Mouse (Mus musculus): ENCODE measurements around the gene 8030411F24Rik.
"Not testable (repeated sequence)": the region's sequence is repeated elsewhere in the genome, so short reads cannot be mapped to it uniquely, and the experiment has no call there.

Gene 8030411F24Rik

GRCm38 (mm10) chr2:148781709-148782108 is at the start of gene 8030411F24Rik:
TSS of gene 8030411F24Rik (plus strand) at chr2:148782009.
- DNase-seq = no peak

GRCm38 (mm10) chr2:148732327-148733000 is 49.3 kb upstream of the 8030411F24Rik start, which contains the start of gene Napb:
TSS of gene Napb (minus strand) at chr2:148732467.
- peak; percentile 95 for DNase-seq

- DNase-seq = peak; percentile 90
Measured at GRCm38 (mm10) chr2:148743001-148743400, 38.8 kb upstream of the 8030411F24Rik start.

GRCm38 (mm10) chr2:148743846-148744407 is 37.9 kb upstream of the 8030411F24Rik start:
- DNase-seq = no peak

- no peak for DNase-seq
Measured at GRCm38 (mm10) chr2:148750058-148750457, 31.8 kb upstream of the 8030411F24Rik start, which contains the start of gene Cstl1. TSS of gene Cstl1 (plus strand) at chr2:148750358.

GRCm38 (mm10) chr2:148751893-148752813 is 29.7 kb upstream of the 8030411F24Rik start:
- DNase-seq = peak; percentile 71

- no peak for DNase-seq
Measured at GRCm38 (mm10) chr2:148754310-148754846, 27.4 kb upstream of the 8030411F24Rik start.

- DNase-seq = no peak
Measured at GRCm38 (mm10) chr2:148763648-148764388, 18.0 kb upstream of the 8030411F24Rik start.

- not testable (repeated sequence) for DNase-seq
Measured at GRCm38 (mm10) chr2:148771397-148771796, 10.4 kb upstream of the 8030411F24Rik start, which contains the start of gene Cst11. TSS of gene Cst11 (minus strand) at chr2:148771497.

- no peak for DNase-seq
Measured at GRCm38 (mm10) chr2:148789142-148789541, 7.3 kb downstream of the 8030411F24Rik start, which contains the start of gene Cst12. TSS of gene Cst12 (plus strand) at chr2:148789361.

GRCm38 (mm10) chr2:148798485-148798884 is 16.7 kb downstream of the 8030411F24Rik start, which contains the start of gene Cst8:
TSS of gene Cst8 (plus strand) at chr2:148798785.
- no peak for DNase-seq

- peak; percentile 68 for DNase-seq
Measured at GRCm38 (mm10) chr2:148801491-148801921, 19.7 kb downstream of the 8030411F24Rik start.

- no peak for DNase-seq
Measured at GRCm38 (mm10) chr2:148806696-148807095, 24.9 kb downstream of the 8030411F24Rik start.

- no peak for DNase-seq
Measured at GRCm38 (mm10) chr2:148819909-148820308, 38.1 kb downstream of the 8030411F24Rik start, which contains the start of gene Cst13. TSS of gene Cst13 (plus strand) at chr2:148820081.

GRCm38 (mm10) chr2:148825986-148826385 is 44.2 kb downstream of the 8030411F24Rik start:
- no peak for DNase-seq

GRCm38 (mm10) chr2:148834912-148835311 is 53.1 kb downstream of the 8030411F24Rik start, which contains the start of gene Cst9:
TSS of gene Cst9 (plus strand) at chr2:148835147.
- no peak for DNase-seq
